Mouse (Mus musculus) limb, embryonic 15.5 days (tissue): ENCODE data around the gene 1810046K07Rik. TPM values are rescaled to one million over a fixed set of nuclear protein-coding genes. Genes with fewer than 3 reads are reported as not detected.

ENCODE experiments used
- ATAC-seq: fragments of 200-750 bp; cut with Nextera tagmentation; 2 replicates; pipeline ENCODE4 v1.8.0; 2017; ENCODE audit warnings: low read depth, moderate TSS enrichment; ENCODE audit not compliant: insufficient number of reproducible peaks, low FRiP score, low TSS enrichment
- H3K27ac ChIP-seq: fragments of 300-500 bp; sonication (generic); 2 replicates; pipeline ENCODE4 v1.5.1; 2015; ENCODE audit warnings: moderate library complexity, mild to moderate bottlenecking, inconsistent platforms
- H3K27me3 ChIP-seq: fragments of 300-500 bp; sonication (generic); 2 replicates; pipeline ENCODE4 v1.6.1; 2015; ENCODE audit warnings: inconsistent platforms
- H3K36me3 ChIP-seq: fragments of 300-500 bp; sonication (generic); 2 replicates; pipeline ENCODE4 v1.6.1; 2015; ENCODE audit warnings: inconsistent platforms
- H3K4me1 ChIP-seq: fragments of 300-500 bp; sonication (generic); 2 replicates; pipeline ENCODE4 v1.6.1; 2015; ENCODE audit warnings: inconsistent platforms
- H3K4me2 ChIP-seq: fragments of 300-500 bp; sonication (generic); 2 replicates; pipeline ENCODE4 v1.6.1; 2015; ENCODE audit warnings: mild to moderate bottlenecking, inconsistent platforms
- H3K4me3 ChIP-seq: fragments of 300-500 bp; sonication (generic); 2 replicates; pipeline ENCODE4 v1.5.1; 2015; ENCODE audit warnings: mild to moderate bottlenecking, inconsistent platforms
- H3K9ac ChIP-seq: fragments of 300-500 bp; sonication (generic); 2 replicates; pipeline ENCODE4 v1.6.1; 2015; ENCODE audit warnings: inconsistent platforms
- H3K9me3 ChIP-seq: fragments of 300-500 bp; sonication (generic); 2 replicates; pipeline ENCODE4 v1.6.1; 2016; ENCODE audit warnings: inconsistent platforms
- WGBS: fragments of 180-500 bp; shearing (Covaris S2); methylation state at CpG from one replicate; pipeline ENCODE4 v1.1.7; 2015; 5-methylcytosine and 5-hydroxymethylcytosine counted together
- polyA plus RNA-seq: library from polyadenylated mRNA; unstranded; fragments of >200 nt; fragmentation: Nextera tagmentation; extraction: Ambion mirVana; gene quantifications from 2 replicates; pipeline ENCODE4 v1.2.1, GENCODE M21; 2015

The 1810046K07Rik gene
- polyA plus RNA-seq, 1 experiment from 2014 or later: not detected

GRCm38 (mm10) chr9:51258426-51258825 lies 70.3 kb downstream of the 1810046K07Rik start:
- Histone ChIP-seq H3K27me3 (no peaks in the 10 kb centered on the region), H3K36me3 (no peaks in the 10 kb centered on the region), H3K9me3 (no peaks in the 10 kb centered on the region), H3K9ac (no peak overlapping the region), H3K4me2 (no peak overlapping the region), H3K4me1 (no peaks in the 10 kb centered on the region), H3K27ac (no peak overlapping the region), H3K4me3 (no peak overlapping the region)
- 85% methylated on average over 5 of the region's 5 CpGs for WGBS
- no peak for ATAC-seq

DNA sequence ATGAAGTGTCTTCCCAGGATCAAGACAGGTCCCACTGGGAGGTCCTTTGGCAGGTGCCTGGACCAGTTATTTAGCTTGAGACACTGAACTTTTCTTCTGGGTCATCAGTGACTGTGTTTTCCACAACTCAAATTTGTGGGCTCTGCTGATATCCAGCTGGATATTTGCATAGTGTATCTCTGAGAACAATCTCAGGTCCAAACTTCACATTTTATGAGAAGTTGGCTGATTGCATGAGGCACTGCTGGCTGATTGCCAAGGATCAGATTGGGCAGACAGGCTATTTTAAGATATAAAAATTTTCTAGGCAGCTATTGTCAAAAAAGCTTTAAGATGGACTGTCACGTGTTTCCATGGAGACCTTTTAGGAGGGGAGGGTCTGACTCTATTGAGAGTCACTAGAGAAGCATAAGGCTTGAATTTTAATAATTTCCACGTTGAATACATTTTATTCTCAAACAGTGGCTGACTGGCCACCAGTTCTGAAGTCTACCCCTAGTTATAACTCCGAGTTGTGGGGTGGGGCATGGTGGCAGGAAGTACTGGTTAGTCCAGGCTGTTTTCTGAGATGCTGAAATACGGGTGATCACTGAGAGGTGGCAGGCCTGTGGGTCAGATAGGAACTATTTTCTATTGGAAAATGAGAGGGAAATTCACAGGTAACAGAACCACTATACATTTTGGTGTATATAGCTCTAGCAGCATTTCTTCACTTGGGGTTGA lies 71.8 kb downstream of the 1810046K07Rik start:
- Histone ChIP-seq H3K9ac (no peak overlapping the region), H3K36me3 (no peaks in the 10 kb centered on the region), H3K27ac (no peak overlapping the region), H3K4me1 (0 out of 2 replicates have a peak, but pooled peaks cover 2% of the 10 kb centered on the region), H3K4me2 (no peak overlapping the region), H3K27me3 (no peaks in the 10 kb centered on the region), H3K9me3 (no peaks in the 10 kb centered on the region), H3K4me3 (no peak overlapping the region)
- WGBS: 59% methylated on average over 4 of the region's 4 CpGs
- no peak for ATAC-seq

Other genes with a start within 250 kb of the 1810046K07Rik start
- not detected in 2 replicates for gene 4833427G06Rik, start 226.8 kb downstream of the 1810046K07Rik start, polyA plus RNA-seq
- gene Gm32742, start 163.4 kb downstream of the 1810046K07Rik start, polyA plus RNA-seq: not detected in 2 replicates
- 0.08 TPM in 1 of 2 replicates, not detected in the other for gene Pou2af1, start 115.2 kb downstream of the 1810046K07Rik start, polyA plus RNA-seq
- 1.5 and 2.4 TPM in 2 replicates for gene Colca2, start 50.3 kb downstream of the 1810046K07Rik start, polyA plus RNA-seq